Mouse (Mus musculus) testis, adult 2 months (tissue): ENCODE data around the gene Gc.

Experiments used
- CTCF ChIP-seq: fragments of 200-500 bp; IDR thresholded peaks from 2 replicates; pipeline ENCODE4 v1.5.1; 2012; ENCODE audit warnings: low read depth, mild to moderate bottlenecking, inconsistent platforms, low read length, moderate library complexity; ENCODE audit not compliant: control insufficient read depth, insufficient read depth, insufficient replicate concordance
- POLR2A ChIP-seq: fragments of 200-500 bp; IDR thresholded peaks from 2 replicates; pipeline ENCODE4 v1.6.1; 2012; ENCODE audit warnings: low read depth, mild to moderate bottlenecking, inconsistent platforms, low read length, moderate library complexity; ENCODE audit not compliant: control insufficient read depth

DNA sequence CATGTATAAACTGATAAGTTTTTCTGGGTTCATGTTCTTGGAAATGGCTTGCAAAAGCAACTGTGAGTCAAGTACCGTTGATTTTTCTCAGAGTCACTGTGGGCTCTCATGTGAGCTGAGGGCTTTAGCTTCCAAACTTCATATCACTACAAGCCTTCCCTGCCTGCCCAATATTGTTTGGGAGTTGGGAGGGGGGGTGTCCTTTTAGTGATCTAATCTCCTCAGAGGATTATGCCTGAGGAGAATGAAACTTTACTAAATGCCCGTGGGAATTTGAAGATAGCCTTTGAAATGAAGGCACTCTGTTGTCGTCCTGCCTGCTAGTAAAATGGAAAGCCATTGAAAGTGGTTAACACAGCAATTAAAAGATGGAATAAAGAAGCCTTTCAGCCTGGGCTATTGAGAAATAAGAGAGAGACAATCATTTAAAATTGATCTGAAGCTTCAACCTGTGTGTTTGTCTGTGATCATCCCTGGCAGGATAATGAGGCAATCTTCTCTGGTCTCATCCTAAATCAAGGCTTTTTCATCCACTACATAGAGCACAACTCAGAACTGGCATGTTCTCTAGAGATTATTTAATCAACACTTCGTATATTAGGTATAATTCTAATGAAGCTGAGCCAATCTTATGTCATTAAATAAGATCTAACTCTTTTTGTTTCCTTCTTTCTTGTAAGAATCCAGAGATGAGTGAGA lies 89.5 kb downstream of the Gc start:
- TF ChIP-seq CTCF, result no peak
- TF ChIP-seq POLR2A, result no peak
